Mouse (Mus musculus) lung, embryonic 16.5 days (tissue): ENCODE results near the gene 2010109A12Rik. TPM values are rescaled to one million over a fixed set of nuclear protein-coding genes. Genes with fewer than 3 reads are reported as not detected.

Source experiments
- ATAC-seq: fragments of 200-750 bp; cut with Nextera tagmentation; 2 replicates; pipeline ENCODE4 v1.8.0; 2017; ENCODE audit warnings: low read depth, mild to moderate bottlenecking, moderate library complexity
- H3K27ac ChIP-seq: fragments of 300-500 bp; sonication (generic); 2 replicates; pipeline ENCODE4 v1.5.1; 2014; ENCODE audit warnings: mild to moderate bottlenecking, control low read depth, low read length
- H3K27me3 ChIP-seq: fragments of 300-500 bp; sonication (generic); 2 replicates; pipeline ENCODE4 v1.6.1; 2014; ENCODE audit warnings: low read depth, low read length, mixed read lengths; ENCODE audit not compliant: control insufficient read depth, insufficient read depth
- H3K36me3 ChIP-seq: fragments of 300-500 bp; sonication (generic); 2 replicates; pipeline ENCODE4 v1.6.1; 2014; ENCODE audit warnings: low read length; ENCODE audit not compliant: control insufficient read depth, insufficient read depth
- H3K4me1 ChIP-seq: fragments of 300-500 bp; sonication (generic); replicated peaks from 2 replicates; pipeline ENCODE4 v1.6.1; 2014; ENCODE audit warnings: low read length, mixed read lengths; ENCODE audit not compliant: control insufficient read depth, insufficient read depth
- H3K4me2 ChIP-seq: fragments of 300-500 bp; sonication (generic); 2 replicates; pipeline ENCODE4 v1.6.1; 2014; ENCODE audit warnings: low read depth, low read length, control low read depth
- H3K4me3 ChIP-seq: fragments of 300-500 bp; sonication (generic); 2 replicates; pipeline ENCODE4 v1.5.1; 2014; ENCODE audit warnings: mild to moderate bottlenecking, low read length, control low read depth
- H3K9ac ChIP-seq: fragments of 300-500 bp; sonication (generic); 2 replicates; pipeline ENCODE4 v1.6.1; 2014; ENCODE audit warnings: low read length, control low read depth
- H3K9me3 ChIP-seq: fragments of 300-500 bp; sonication (generic); 2 replicates; pipeline ENCODE4 v1.6.1; 2016; ENCODE audit warnings: low read length; ENCODE audit not compliant: control insufficient read depth
- WGBS: fragments of 180-500 bp; shearing (Covaris S2); extraction: QIAGEN DNeasy Blood & Tissue Kit; methylation state at CpG from one replicate; pipeline ENCODE4 v1.1.7; 2014; 5-methylcytosine and 5-hydroxymethylcytosine counted together
- polyA plus RNA-seq: library from polyadenylated mRNA; unstranded; fragments of >200 nt; fragmentation: Nextera tagmentation; extraction: Ambion mirVana; gene quantifications from 2 replicates; pipeline ENCODE4 v1.2.1, GENCODE M21; 2015

2010109A12Rik gene
- polyA plus RNA-seq, 1 experiment from 2014 or later: 1.9 TPM

DNA sequence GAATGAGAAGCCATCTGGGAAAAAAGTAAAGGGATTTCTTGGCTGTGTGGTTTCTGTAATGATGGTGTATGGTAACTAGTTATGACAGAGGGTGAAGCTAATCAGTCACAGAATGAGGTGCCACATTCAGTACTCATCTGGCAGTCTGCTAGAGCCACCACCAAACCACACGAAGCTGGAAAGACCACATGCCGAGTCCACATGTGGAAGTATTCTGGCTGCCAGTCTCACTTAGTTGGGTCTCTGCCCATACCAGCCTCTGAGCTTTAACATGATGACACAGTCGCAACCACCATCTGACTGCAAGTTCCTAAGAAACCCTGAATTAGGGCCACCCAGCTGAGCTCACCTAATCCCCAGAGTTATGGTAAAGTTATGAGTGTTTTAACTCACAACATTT, 54.7 kb downstream of the 2010109A12Rik start:
- Histone ChIP-seq H3K4me1 (peaks cover 15% of the 10 kb centered on the region; the same call in 1 of the 2 replicates), H3K9ac (no peak overlapping the region), H3K27me3 (no peaks in the 10 kb centered on the region), H3K27ac (no peak overlapping the region), H3K36me3 (no peaks in the 10 kb centered on the region), H3K4me3 (no peak overlapping the region), H3K9me3 (no peaks in the 10 kb centered on the region), H3K4me2 (no peak overlapping the region)
- no peak for ATAC-seq
- 69% methylated on average over 3 of the region's 3 CpGs for WGBS

- 75% methylated on average over 2 of the region's 2 CpGs for WGBS
- Histone ChIP-seq H3K27me3 (no peaks in the 10 kb centered on the region), H3K9ac (no peak overlapping the region), H3K27ac (peak overlapping the region; percentile 37), H3K4me3 (no peak overlapping the region), H3K36me3 (no peaks in the 10 kb centered on the region), H3K4me2 (no peak overlapping the region), H3K4me1 (peaks cover 18% of the 10 kb centered on the region; the same call in 1 of the 2 replicates), H3K9me3 (no peaks in the 10 kb centered on the region)
- ATAC-seq: no peak
Measured at GRCm38 (mm10) chr5:93262751-93263150, 56.4 kb downstream of the 2010109A12Rik start.

Other genes with a start within 250 kb of the 2010109A12Rik start
- 1.2 and 1.4 TPM in 2 replicates for gene Sowahb, start 161.5 kb upstream of the 2010109A12Rik start, polyA plus RNA-seq
- gene Sept11, start 113.1 kb upstream of the 2010109A12Rik start, polyA plus RNA-seq: 142 and 157 TPM in 2 replicates
- 105 and 107 TPM in 2 replicates for gene Ccni, start within 50 bp of the 2010109A12Rik start, polyA plus RNA-seq
- 60.1 and 65.6 TPM in 2 replicates for gene Ccng2, start 60.7 kb downstream of the 2010109A12Rik start, polyA plus RNA-seq